Mouse (Mus musculus) forebrain, embryonic 11.5 days (tissue): ENCODE measurements around the gene Atp6v0a1. TPM values are rescaled to one million over a fixed set of nuclear protein-coding genes. Genes with fewer than 3 reads are reported as not detected.

Source experiments
- ATAC-seq: fragments of 200-750 bp; cut with Nextera tagmentation; replicated peaks from 2 replicates; pipeline ENCODE4 v1.8.0; 2017; ENCODE audit warnings: moderate TSS enrichment; ENCODE audit not compliant: low FRiP score
- DNase-seq: peaks from one replicate; pipeline ENCODE4 v3.0.0-alpha.2; 2017; ENCODE audit warnings: low spot score
- H3K27ac ChIP-seq: fragments of 300-500 bp; sonication (generic); 2 replicates; pipeline ENCODE4 v1.5.1; 2014; ENCODE audit warnings: low read depth, low read length
- H3K27me3 ChIP-seq: fragments of 300-500 bp; sonication (generic); 2 replicates; pipeline ENCODE4 v1.6.1; 2014; ENCODE audit warnings: mild to moderate bottlenecking, low read length, mixed read lengths; ENCODE audit not compliant: control insufficient read depth, insufficient read depth
- H3K36me3 ChIP-seq: fragments of 300-500 bp; sonication (generic); 2 replicates; pipeline ENCODE4 v1.6.1; 2014; ENCODE audit warnings: mild to moderate bottlenecking, low read length, moderate library complexity, mixed read lengths; ENCODE audit not compliant: control insufficient read depth, insufficient read depth
- H3K4me1 ChIP-seq: fragments of 300-500 bp; sonication (generic); replicated peaks from 2 replicates; pipeline ENCODE4 v1.6.1; 2014; ENCODE audit warnings: low read length, mixed read lengths; ENCODE audit not compliant: control insufficient read depth, insufficient read depth
- H3K4me2 ChIP-seq: fragments of 300-500 bp; sonication (generic); 2 replicates; pipeline ENCODE4 v1.6.1; 2014; ENCODE audit warnings: low read depth, mild to moderate bottlenecking, low read length, moderate library complexity, mixed read lengths; ENCODE audit not compliant: severe bottlenecking
- H3K4me3 ChIP-seq: fragments of 300-500 bp; sonication (generic); 2 replicates; pipeline ENCODE4 v1.5.1; 2014; ENCODE audit warnings: low read depth, low read length
- H3K9ac ChIP-seq: fragments of 300-500 bp; sonication (generic); 2 replicates; pipeline ENCODE4 v1.6.1; 2014; ENCODE audit warnings: low read length
- H3K9me3 ChIP-seq: fragments of 300-500 bp; sonication (generic); 2 replicates; pipeline ENCODE4 v1.6.1; 2016; ENCODE audit warnings: low read length, mixed read lengths; ENCODE audit not compliant: control insufficient read depth
- WGBS: fragments of 180-500 bp; shearing (Covaris S2); extraction: QIAGEN DNeasy Blood & Tissue Kit; methylation state at CpG from one replicate; pipeline ENCODE4 v1.1.7; 2014; 5-methylcytosine and 5-hydroxymethylcytosine counted together
- polyA plus RNA-seq: library from polyadenylated mRNA; unstranded; fragments of >200 nt; fragmentation: Nextera tagmentation; extraction: Ambion mirVana; gene quantifications from 2 replicates; pipeline ENCODE4 v1.2.1, GENCODE M21; 2014

Gene Atp6v0a1
- polyA plus RNA-seq, 1 experiment from 2014 or later = 47.0 TPM

- H3K4me2 ChIP-seq = no peak overlapping the region
- H3K4me1 ChIP-seq = no peaks in the 10 kb centered on the region
- 94% methylated on average over 1 of the region's 1 CpGs for WGBS
- no peaks in the 10 kb centered on the region for H3K27me3 ChIP-seq
- no peak for ATAC-seq
- H3K36me3 ChIP-seq = no peaks in the 10 kb centered on the region
- H3K27ac ChIP-seq = no peak overlapping the region
- H3K9me3 ChIP-seq = no peaks in the 10 kb centered on the region
- H3K9ac ChIP-seq = no peak overlapping the region
- H3K4me3 ChIP-seq = no peak overlapping the region
- no peak for DNase-seq
These were observed 44.7 kb downstream of the Atp6v0a1 start for GRCm38 (mm10) chr11:101053974-101054373.

GRCm38 (mm10) chr11:101055418-101055817 lies 46.2 kb downstream of the Atp6v0a1 start:
- Histone ChIP-seq H3K4me1 (no peaks in the 10 kb centered on the region), H3K27ac (no peak overlapping the region), H3K9ac (no peak overlapping the region), H3K4me2 (no peak overlapping the region), H3K9me3 (no peaks in the 10 kb centered on the region), H3K4me3 (no peak overlapping the region), H3K36me3 (no peaks in the 10 kb centered on the region), H3K27me3 (no peaks in the 10 kb centered on the region)
- WGBS = 86% methylated on average over 14 of the region's 14 CpGs
- DNase-seq (no peak), ATAC-seq (no peak)

- WGBS = 61% methylated on average over 8 of the region's 8 CpGs
- H3K4me2 ChIP-seq = no peak overlapping the region
These were observed 47.6 kb downstream of the Atp6v0a1 start for GRCm38 (mm10) chr11:101056885-101057284.

GRCm38 (mm10) chr11:101057860-101058259 lies 48.6 kb downstream of the Atp6v0a1 start:
- DNase-seq (peak; percentile 85), ATAC-seq (no peak)
- Histone ChIP-seq H3K36me3 (no peaks in the 10 kb centered on the region), H3K4me2 (no peak overlapping the region), H3K9ac (no peak overlapping the region), H3K9me3 (no peaks in the 10 kb centered on the region), H3K27me3 (no peaks in the 10 kb centered on the region), H3K4me1 (no peaks in the 10 kb centered on the region), H3K4me3 (no peak overlapping the region), H3K27ac (no peak overlapping the region)
- WGBS = 32% methylated on average over 5 of the region's 5 CpGs

More at GRCm38 (mm10) chr11:101056885-101057284, 47.6 kb downstream of the Atp6v0a1 start:
- Histone ChIP-seq H3K4me1 (no peaks in the 10 kb centered on the region), H3K27ac (no peak overlapping the region), H3K9me3 (no peaks in the 10 kb centered on the region), H3K36me3 (no peaks in the 10 kb centered on the region), H3K4me3 (no peak overlapping the region), H3K9ac (no peak overlapping the region), H3K27me3 (no peaks in the 10 kb centered on the region)
- no peak for ATAC-seq
- no peak for DNase-seq

- no peak overlapping the region for H3K4me2 ChIP-seq
- 88% methylated on average over 5 of the region's 5 CpGs for WGBS
- no peak overlapping the region for H3K9ac ChIP-seq
- H3K4me1 ChIP-seq = no peaks in the 10 kb centered on the region
- no peak overlapping the region for H3K27ac ChIP-seq
- H3K27me3 ChIP-seq = no peaks in the 10 kb centered on the region
- H3K4me3 ChIP-seq = no peak overlapping the region
- no peak for ATAC-seq
- H3K9me3 ChIP-seq = no peaks in the 10 kb centered on the region
- no peaks in the 10 kb centered on the region for H3K36me3 ChIP-seq
- DNase-seq = no peak
These were observed 49.5 kb downstream of the Atp6v0a1 start for GRCm38 (mm10) chr11:101058726-101059125.

- H3K27ac ChIP-seq = no peak overlapping the region
- no peak overlapping the region for H3K4me3 ChIP-seq
- WGBS = 77% methylated on average over 10 of the region's 10 CpGs
- H3K4me2 ChIP-seq = no peak overlapping the region
- no peak overlapping the region for H3K9ac ChIP-seq
- ATAC-seq (no peak), DNase-seq (no peak)
- H3K9me3 ChIP-seq = no peaks in the 10 kb centered on the region
- H3K27me3 ChIP-seq = no peaks in the 10 kb centered on the region
- no peaks in the 10 kb centered on the region for H3K36me3 ChIP-seq
- H3K4me1 ChIP-seq = 0 out of 2 replicates have a peak, but pooled peaks cover 2% of the 10 kb centered on the region
These were observed 50.2 kb downstream of the Atp6v0a1 start for GRCm38 (mm10) chr11:101059473-101059872.

GRCm38 (mm10) chr11:101060126-101060525 lies 50.9 kb downstream of the Atp6v0a1 start:
- H3K27ac ChIP-seq = no peak overlapping the region
- no peak overlapping the region for H3K9ac ChIP-seq
- WGBS = 81% methylated on average over 8 of the region's 8 CpGs
- H3K9me3 ChIP-seq = no peaks in the 10 kb centered on the region
- no peaks in the 10 kb centered on the region for H3K27me3 ChIP-seq
- DNase-seq = peak; percentile 48
- H3K4me2 ChIP-seq = no peak overlapping the region
- no peak for ATAC-seq
- H3K4me1 ChIP-seq = 0 out of 2 replicates have a peak, but pooled peaks cover 2% of the 10 kb centered on the region
- no peaks in the 10 kb centered on the region for H3K36me3 ChIP-seq
- H3K4me3 ChIP-seq = no peak overlapping the region

- DNase-seq (no peak), ATAC-seq (no peak)
- Histone ChIP-seq H3K9me3 (no peaks in the 10 kb centered on the region), H3K27ac (no peak overlapping the region), H3K4me3 (no peak overlapping the region), H3K4me1 (0 out of 2 replicates have a peak, but pooled peaks cover 2% of the 10 kb centered on the region), H3K4me2 (no peak overlapping the region), H3K9ac (no peak overlapping the region), H3K27me3 (no peaks in the 10 kb centered on the region), H3K36me3 (no peaks in the 10 kb centered on the region)
- 94% methylated on average over 5 of the region's 5 CpGs for WGBS
These were observed 51.8 kb downstream of the Atp6v0a1 start for GRCm38 (mm10) chr11:101061049-101061448.

- Histone ChIP-seq H3K9ac (no peak overlapping the region), H3K4me2 (no peak overlapping the region), H3K4me1 (0 out of 2 replicates have a peak, but pooled peaks cover 2% of the 10 kb centered on the region), H3K9me3 (no peaks in the 10 kb centered on the region), H3K27me3 (no peaks in the 10 kb centered on the region), H3K27ac (no peak overlapping the region), H3K36me3 (no peaks in the 10 kb centered on the region), H3K4me3 (no peak overlapping the region)
- no peak for DNase-seq
- WGBS = 77% methylated on average over 12 of the region's 12 CpGs
- no peak for ATAC-seq
These were observed 53.1 kb downstream of the Atp6v0a1 start for GRCm38 (mm10) chr11:101062165-101062884.
